Mouse (Mus musculus): Measurements from ENCODE around the gene Elmod3.

The Elmod3 gene

GRCm38 (mm10) chr6:72532580-72532979 is 65.6 kb downstream of the Elmod3 start:
- no peak for DNase-seq

- DNase-seq, result no peak
These were observed 69.6 kb downstream of the Elmod3 start for GRCm38 (mm10) chr6:72528410-72529151.

- DNase-seq, result no peak
These were observed 71.1 kb downstream of the Elmod3 start for GRCm38 (mm10) chr6:72527070-72527469.

GRCm38 (mm10) chr6:72524160-72524559 is 74.1 kb downstream of the Elmod3 start:
- no peak for DNase-seq

GRCm38 (mm10) chr6:72523222-72523621 is 75.0 kb downstream of the Elmod3 start:
- no peak for DNase-seq

- DNase-seq, result no peak
These were observed 75.9 kb downstream of the Elmod3 start for GRCm38 (mm10) chr6:72522288-72522687.

GRCm38 (mm10) chr6:72521607-72522006 is 76.6 kb downstream of the Elmod3 start, which contains the start of gene Sh2d6:
Sh2d6 (minus strand) TSS chr6:72521707.
- DNase-seq, result no peak

- no peak for DNase-seq
These were observed 77.3 kb downstream of the Elmod3 start for GRCm38 (mm10) chr6:72520904-72521303.

GRCm38 (mm10) chr6:72519892-72520663 is 78.1 kb downstream of the Elmod3 start:
- no peak for DNase-seq

- no peak for DNase-seq
These were observed 78.9 kb downstream of the Elmod3 start for GRCm38 (mm10) chr6:72519303-72519702.

GRCm38 (mm10) chr6:72518842-72519241 is 79.4 kb downstream of the Elmod3 start:
- DNase-seq, result no peak

Data from cerebellum, postnatal 36 days (tissue).